Mouse (Mus musculus): Measurements from ENCODE around the gene Meis2.

DNA sequence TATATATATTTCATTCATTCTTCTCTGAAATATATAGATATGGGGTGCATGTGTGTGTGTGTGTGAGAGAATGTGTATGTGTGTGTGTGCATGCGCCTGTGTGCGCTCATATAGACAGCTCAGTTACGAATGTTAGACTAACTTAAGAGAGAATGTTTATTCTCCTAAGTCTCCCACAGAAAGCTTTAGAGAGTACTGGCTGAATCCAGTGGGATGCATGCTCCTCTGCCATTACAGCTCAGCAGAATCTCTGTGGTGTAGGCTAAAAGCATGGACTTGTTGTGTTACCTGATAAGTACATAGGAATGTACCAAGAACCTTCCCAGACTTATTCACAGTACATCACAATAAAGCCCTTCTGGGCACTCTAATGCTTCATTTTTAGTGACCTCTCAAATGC is 55.6 kb downstream of the Meis2 start:
- TF ChIP-seq MAFK (IDR thresholded peaks at IDR 0.05; ENCODE audit: insufficient read depth, low read depth, low read length) (no peak), HCFC1 (IDR thresholded peaks at IDR 0.05; ENCODE audit: borderline replicate concordance, insufficient read depth, low read length) (no peak), CHD2 (IDR thresholded peaks at IDR 0.05; ENCODE audit: low read depth, low read length) (no peak), ZC3H11A (IDR thresholded peaks at IDR 0.05; ENCODE audit: borderline replicate concordance, low read depth, low read length) (no peak)

Measured in ES-E14 (cell line).